Mouse (Mus musculus) hindbrain, embryonic 15.5 days (tissue): ENCODE results near the gene Unc5a. TPM values are rescaled to one million over a fixed set of nuclear protein-coding genes. Genes with fewer than 3 reads are reported as not detected.

Source experiments
- ATAC-seq: fragments of 200-750 bp; cut with Nextera tagmentation; 2 replicates; pipeline ENCODE4 v1.8.0; 2017; ENCODE audit warnings: low read depth, moderate number of reproducible peaks, moderate TSS enrichment; ENCODE audit not compliant: low FRiP score
- H3K27ac ChIP-seq: fragments of 300-500 bp; sonication (generic); replicated peaks from 2 replicates; pipeline ENCODE4 v1.5.1; 2015; ENCODE audit warnings: mild to moderate bottlenecking, inconsistent platforms
- H3K27me3 ChIP-seq: fragments of 300-500 bp; sonication (generic); 2 replicates; pipeline ENCODE4 v1.6.1; 2015; ENCODE audit warnings: control low read depth, inconsistent platforms
- H3K36me3 ChIP-seq: fragments of 300-500 bp; sonication (generic); 2 replicates; pipeline ENCODE4 v1.6.1; 2015; ENCODE audit warnings: control low read depth, inconsistent platforms
- H3K4me1 ChIP-seq: fragments of 300-500 bp; sonication (generic); replicated peaks from 2 replicates; pipeline ENCODE4 v1.6.1; 2015; ENCODE audit warnings: control low read depth, inconsistent platforms
- H3K4me2 ChIP-seq: fragments of 300-500 bp; sonication (generic); 2 replicates; pipeline ENCODE4 v1.6.1; 2015; ENCODE audit warnings: moderate library complexity, mild to moderate bottlenecking, inconsistent platforms
- H3K4me3 ChIP-seq: fragments of 300-500 bp; sonication (generic); 2 replicates; pipeline ENCODE4 v1.5.1; 2015; ENCODE audit warnings: mild to moderate bottlenecking, inconsistent platforms
- H3K9ac ChIP-seq: fragments of 300-500 bp; sonication (generic); 2 replicates; pipeline ENCODE4 v1.6.1; 2015; ENCODE audit warnings: inconsistent platforms
- H3K9me3 ChIP-seq: fragments of 300-500 bp; sonication (generic); 2 replicates; pipeline ENCODE4 v1.6.1; 2016; ENCODE audit warnings: control low read depth, inconsistent platforms
- WGBS: fragments of 180-500 bp; shearing (Covaris S2); methylation state at CpG from one replicate; pipeline ENCODE4 v1.1.7; 2015; 5-methylcytosine and 5-hydroxymethylcytosine counted together
- polyA plus RNA-seq: library from polyadenylated mRNA; unstranded; fragments of >200 nt; fragmentation: Nextera tagmentation; extraction: Ambion mirVana; gene quantifications from 2 replicates; pipeline ENCODE4 v1.2.1, GENCODE M21; 2015

The Unc5a gene
- polyA plus RNA-seq = 13.2 and 16.0 TPM in 2 replicates

- Histone ChIP-seq H3K4me3 (peak within 1 kb of the TSS; percentile 85), H3K27me3 (peaks cover 17% of the 10 kb centered on the region; the same call in 1 of the 2 replicates), H3K9me3 (no peaks in the 10 kb centered on the region), H3K27ac (peak within 1 kb of the TSS; percentile 87), H3K4me2 (peak within 1 kb of the TSS; percentile 96), H3K36me3 (no peaks in the 10 kb centered on the region), H3K4me1 (peaks cover 67% of the 10 kb centered on the region), H3K9ac (peak within 1 kb of the TSS; percentile 93)
- ATAC-seq = peak; percentile 72
- WGBS = under 1% methylated on average over 73 of the region's 91 CpGs
Observed at GRCm38 (mm10) chr13:54948531-54949493, at the start of gene Unc5a. Gene Unc5a (plus strand): TSS chr13:54949411.

DNA sequence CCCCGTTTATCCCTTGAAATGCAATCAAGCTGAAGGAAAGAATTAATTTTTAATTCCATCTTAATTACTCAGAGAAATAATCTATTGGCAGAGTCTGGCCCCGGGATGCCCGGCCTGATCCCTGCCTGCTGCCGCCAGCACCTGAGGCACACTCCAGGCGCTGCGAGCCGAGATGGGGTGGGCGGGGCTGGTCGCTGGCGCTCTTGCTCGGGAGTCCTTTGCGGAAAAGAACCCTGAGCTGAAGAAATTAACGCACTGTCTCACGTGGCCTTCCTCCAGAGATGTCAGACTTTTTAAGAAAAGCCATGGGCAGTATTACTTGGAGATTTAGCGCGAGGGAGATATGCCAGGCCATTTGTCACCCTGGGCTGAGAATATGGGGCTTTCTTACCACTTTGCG lies 37.2 kb upstream of the Unc5a start:
- Histone ChIP-seq H3K9ac (no peak overlapping the region), H3K4me1 (peaks cover 22% of the 10 kb centered on the region), H3K27ac (no peak overlapping the region), H3K4me2 (peak overlapping the region; percentile 41), H3K36me3 (no peaks in the 10 kb centered on the region), H3K27me3 (no peaks in the 10 kb centered on the region), H3K4me3 (no peak overlapping the region), H3K9me3 (no peaks in the 10 kb centered on the region)
- ATAC-seq = peak; percentile 54; the same call in 1 of the 2 replicates
- WGBS = 4% methylated on average over 17 of the region's 17 CpGs

DNA sequence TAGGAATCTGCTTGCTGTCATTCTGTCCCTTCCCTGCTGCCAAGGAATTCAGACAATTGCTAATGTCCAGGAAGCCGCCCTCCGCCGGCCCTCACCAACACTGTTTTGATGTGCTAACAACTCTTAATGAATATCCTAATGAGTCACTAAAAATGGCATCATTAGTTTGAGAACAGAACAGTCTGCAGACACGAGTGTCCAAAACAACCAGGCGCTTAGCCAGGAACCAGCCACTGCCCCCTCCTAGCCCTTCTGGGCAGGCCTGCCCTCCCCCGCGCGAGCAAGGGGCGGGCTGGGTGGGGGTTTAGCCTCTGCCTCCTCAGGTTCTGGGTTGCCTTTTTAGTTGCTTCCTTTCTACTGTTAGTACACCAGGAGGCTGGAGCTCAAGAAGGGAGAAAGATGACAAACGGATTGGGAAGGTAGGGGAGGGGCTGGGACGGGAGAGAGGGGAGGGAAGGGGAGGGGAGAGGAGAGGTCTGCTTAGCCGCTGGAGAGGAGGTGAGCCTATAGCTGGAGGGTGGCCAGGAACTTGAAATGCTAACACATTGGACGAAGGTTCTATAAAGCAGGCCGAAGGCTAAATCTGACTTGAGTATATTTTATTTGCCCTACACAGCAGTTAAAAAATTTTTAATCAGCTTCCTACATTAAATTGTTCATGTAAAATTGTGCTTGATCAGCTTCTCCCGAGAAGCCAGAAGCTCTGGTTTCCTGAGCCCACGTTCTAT lies 36.2 kb upstream of the Unc5a start:
- Histone ChIP-seq H3K36me3 (no peaks in the 10 kb centered on the region), H3K27ac (no peak overlapping the region), H3K4me1 (peaks cover 22% of the 10 kb centered on the region), H3K9me3 (no peaks in the 10 kb centered on the region), H3K4me3 (no peak overlapping the region), H3K9ac (no peak overlapping the region), H3K4me2 (no peak overlapping the region), H3K27me3 (no peaks in the 10 kb centered on the region)
- ATAC-seq = 0 out of 2 replicates have a peak, but pooled peaks have one; percentile 17
- WGBS = 13% methylated on average over 16 of the region's 16 CpGs

DNA sequence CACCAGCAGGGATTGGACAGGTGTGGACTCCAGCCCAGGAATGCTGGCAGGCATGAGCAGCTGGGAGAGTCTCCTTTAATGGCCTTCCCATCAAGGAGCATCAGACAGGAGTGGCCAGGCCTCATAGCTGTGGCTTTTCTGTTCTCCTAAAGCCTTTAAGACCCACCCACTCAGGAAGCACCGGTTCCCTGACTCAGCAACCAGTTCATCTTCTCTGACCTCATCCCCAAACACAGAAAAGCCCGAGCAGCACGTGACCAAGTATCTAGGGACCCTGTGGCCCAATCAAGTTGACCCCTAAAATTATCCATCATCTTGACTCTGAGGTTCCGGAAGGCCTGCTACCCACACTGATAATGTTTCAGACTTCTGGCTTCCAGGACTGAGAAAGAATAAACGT lies 32.6 kb upstream of the Unc5a start:
- Histone ChIP-seq H3K4me3 (no peak overlapping the region), H3K27ac (no peak overlapping the region), H3K4me1 (peaks cover 19% of the 10 kb centered on the region), H3K9me3 (no peaks in the 10 kb centered on the region), H3K4me2 (no peak overlapping the region), H3K36me3 (no peaks in the 10 kb centered on the region), H3K9ac (no peak overlapping the region), H3K27me3 (no peaks in the 10 kb centered on the region)
- ATAC-seq = no peak
- WGBS = 71% methylated on average over 5 of the region's 5 CpGs

GRCm38 (mm10) chr13:54918910-54919309 lies 30.3 kb upstream of the Unc5a start:
- Histone ChIP-seq H3K9ac (no peak overlapping the region), H3K4me2 (no peak overlapping the region), H3K27me3 (no peaks in the 10 kb centered on the region), H3K27ac (no peak overlapping the region), H3K9me3 (no peaks in the 10 kb centered on the region), H3K4me1 (no peaks in the 10 kb centered on the region), H3K36me3 (no peaks in the 10 kb centered on the region), H3K4me3 (no peak overlapping the region)
- WGBS = 79% methylated on average over 8 of the region's 8 CpGs
- ATAC-seq = no peak

GRCm38 (mm10) chr13:54919666-54920065 lies 29.5 kb upstream of the Unc5a start:
- H3K4me3 ChIP-seq = no peak overlapping the region
- H3K27ac ChIP-seq = no peak overlapping the region
- no peaks in the 10 kb centered on the region for H3K36me3 ChIP-seq
- no peak overlapping the region for H3K9ac ChIP-seq
- no peak overlapping the region for H3K4me2 ChIP-seq
- no peaks in the 10 kb centered on the region for H3K4me1 ChIP-seq
- 20% methylated on average over 5 of the region's 5 CpGs for WGBS
- no peaks in the 10 kb centered on the region for H3K27me3 ChIP-seq
- ATAC-seq = no peak
- H3K9me3 ChIP-seq = no peaks in the 10 kb centered on the region

DNA sequence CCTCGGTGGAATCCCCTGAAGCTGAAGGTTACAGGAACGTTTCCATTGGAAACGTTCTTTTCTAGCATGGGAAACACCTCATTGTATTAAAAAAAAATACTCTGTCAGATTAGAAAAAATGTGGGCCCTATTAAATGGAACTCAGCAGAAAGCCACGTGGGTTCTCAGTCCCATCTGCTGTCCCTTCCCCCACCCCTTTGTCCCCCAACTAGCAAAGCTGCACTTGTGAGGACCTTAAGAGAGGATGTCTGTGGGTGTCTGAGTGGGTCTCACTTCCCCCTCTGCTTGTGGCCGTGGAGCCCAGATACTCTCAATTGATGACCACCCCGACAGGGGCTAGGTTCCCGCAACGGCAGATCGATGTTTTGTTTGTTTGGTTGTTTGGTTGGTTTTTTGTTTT lies 27.5 kb upstream of the Unc5a start:
- Histone ChIP-seq H3K9me3 (no peaks in the 10 kb centered on the region), H3K27ac (no peak overlapping the region), H3K4me1 (no peaks in the 10 kb centered on the region), H3K36me3 (no peaks in the 10 kb centered on the region), H3K9ac (no peak overlapping the region), H3K4me2 (no peak overlapping the region), H3K4me3 (no peak overlapping the region), H3K27me3 (no peaks in the 10 kb centered on the region)
- no peak for ATAC-seq
- 71% methylated on average over 9 of the region's 9 CpGs for WGBS

GRCm38 (mm10) chr13:54923705-54924104 lies 25.5 kb upstream of the Unc5a start:
- no peak for ATAC-seq
- H3K4me1 ChIP-seq = no peaks in the 10 kb centered on the region
- H3K27me3 ChIP-seq = no peaks in the 10 kb centered on the region
- H3K4me2 ChIP-seq = no peak overlapping the region
- 94% methylated on average over 2 of the region's 2 CpGs for WGBS
- no peak overlapping the region for H3K9ac ChIP-seq
- H3K36me3 ChIP-seq = no peaks in the 10 kb centered on the region
- no peak overlapping the region for H3K4me3 ChIP-seq
- H3K9me3 ChIP-seq = no peaks in the 10 kb centered on the region
- H3K27ac ChIP-seq = no peak overlapping the region

DNA sequence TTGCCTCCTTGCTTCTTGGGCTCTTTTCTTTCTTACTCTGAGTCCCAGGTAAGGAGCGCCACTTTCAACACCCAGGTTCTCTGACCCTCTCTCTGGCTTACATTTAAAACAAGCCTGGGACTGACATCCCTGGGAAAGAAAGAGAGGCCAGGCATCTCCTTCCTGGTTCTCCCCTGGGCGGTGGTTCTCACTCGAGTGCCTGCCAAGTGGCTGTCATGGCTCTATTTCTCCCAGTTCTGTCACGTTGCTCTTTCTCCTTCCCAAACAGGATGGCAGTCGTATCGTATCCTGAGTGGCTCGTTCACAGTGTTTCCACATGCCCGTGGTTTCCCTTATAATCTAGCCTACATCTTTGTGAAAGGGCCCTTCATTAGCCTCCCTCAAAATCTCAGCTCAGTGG lies 23.7 kb upstream of the Unc5a start:
- WGBS = 56% methylated on average over 8 of the region's 8 CpGs
- Histone ChIP-seq H3K4me1 (0 out of 2 replicates have a peak, but pooled peaks cover 4% of the 10 kb centered on the region), H3K27me3 (no peaks in the 10 kb centered on the region), H3K9ac (no peak overlapping the region), H3K4me3 (no peak overlapping the region), H3K36me3 (no peaks in the 10 kb centered on the region), H3K4me2 (no peak overlapping the region), H3K9me3 (no peaks in the 10 kb centered on the region), H3K27ac (no peak overlapping the region)
- no peak for ATAC-seq

DNA sequence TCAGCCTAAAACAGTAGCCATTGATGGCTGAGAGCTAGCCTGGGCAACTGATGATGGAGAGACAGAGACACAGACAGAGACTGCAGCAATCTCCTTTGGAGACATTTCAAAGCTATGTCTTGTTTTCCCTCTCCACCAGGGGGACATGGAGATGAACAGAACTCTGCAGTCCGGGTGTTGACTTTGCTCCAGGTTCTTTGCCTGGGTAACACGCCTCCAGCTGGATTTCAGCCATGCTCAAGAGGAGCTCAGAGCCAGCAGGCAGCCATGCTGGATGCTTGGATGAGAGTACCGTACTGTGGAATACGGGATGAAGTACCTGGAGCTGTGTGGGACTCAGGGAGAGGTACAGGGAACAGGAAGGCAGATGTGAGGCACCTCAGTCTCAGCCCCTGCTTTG lies 22.6 kb upstream of the Unc5a start:
- no peaks in the 10 kb centered on the region for H3K9me3 ChIP-seq
- WGBS = 53% methylated on average over 4 of the region's 4 CpGs
- no peak overlapping the region for H3K27ac ChIP-seq
- 0 out of 2 replicates have a peak, but pooled peaks cover 9% of the 10 kb centered on the region for H3K4me1 ChIP-seq
- no peak overlapping the region for H3K4me2 ChIP-seq
- ATAC-seq = no peak
- no peak overlapping the region for H3K9ac ChIP-seq
- H3K36me3 ChIP-seq = no peaks in the 10 kb centered on the region
- no peak overlapping the region for H3K4me3 ChIP-seq
- H3K27me3 ChIP-seq = no peaks in the 10 kb centered on the region

DNA sequence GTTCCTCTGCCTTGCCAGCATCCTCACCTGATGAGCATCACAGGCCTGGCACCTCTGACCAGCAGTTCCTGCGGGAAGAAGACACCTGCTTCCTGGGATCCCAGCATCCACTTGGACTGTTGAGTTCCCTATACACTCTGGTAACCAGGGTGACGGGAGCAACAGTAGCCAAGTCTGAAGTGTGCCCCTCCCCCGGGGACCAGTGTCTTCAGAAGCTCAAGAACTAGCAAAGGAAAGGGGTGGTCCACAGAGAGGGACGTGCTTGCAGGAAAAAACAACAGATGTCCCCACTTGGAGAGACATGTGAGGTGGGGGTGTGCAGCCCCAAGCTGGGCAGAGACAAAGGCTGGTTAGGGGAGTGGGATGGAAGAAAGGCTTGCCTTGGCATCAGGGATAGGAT lies 19.1 kb upstream of the Unc5a start:
- Histone ChIP-seq H3K9me3 (no peaks in the 10 kb centered on the region), H3K9ac (no peak overlapping the region), H3K4me3 (no peak overlapping the region), H3K4me1 (peaks cover 17% of the 10 kb centered on the region), H3K4me2 (no peak overlapping the region), H3K27ac (no peak overlapping the region), H3K27me3 (no peaks in the 10 kb centered on the region), H3K36me3 (no peaks in the 10 kb centered on the region)
- 33% methylated on average over 4 of the region's 4 CpGs for WGBS
- peak; percentile 43; the same call in 1 of the 2 replicates for ATAC-seq

- no peak overlapping the region for H3K4me3 ChIP-seq
- no peaks in the 10 kb centered on the region for H3K36me3 ChIP-seq
- no peak overlapping the region for H3K4me2 ChIP-seq
- no peak overlapping the region for H3K9ac ChIP-seq
- ATAC-seq = no peak
- no peaks in the 10 kb centered on the region for H3K9me3 ChIP-seq
- no peak overlapping the region for H3K27ac ChIP-seq
- H3K4me1 ChIP-seq = peaks cover 37% of the 10 kb centered on the region
- no peaks in the 10 kb centered on the region for H3K27me3 ChIP-seq
- WGBS = 64% methylated on average over 8 of the region's 8 CpGs
Observed at GRCm38 (mm10) chr13:54934873-54935272, 14.3 kb upstream of the Unc5a start.
